Mouse (Mus musculus) regulatory T cell (primary cell): ENCODE results near the gene Phlpp2.

Experiments used
- in situ Hi-C: fragments of 300-600 bp; cut with MboI, MseI; formaldehyde crosslinking; loops from one replicate; pipeline ENCODE4 v1.15.1; 2025; ENCODE audit warnings: high pct_unique_total_duplicates

Phlpp2 gene

DNA sequence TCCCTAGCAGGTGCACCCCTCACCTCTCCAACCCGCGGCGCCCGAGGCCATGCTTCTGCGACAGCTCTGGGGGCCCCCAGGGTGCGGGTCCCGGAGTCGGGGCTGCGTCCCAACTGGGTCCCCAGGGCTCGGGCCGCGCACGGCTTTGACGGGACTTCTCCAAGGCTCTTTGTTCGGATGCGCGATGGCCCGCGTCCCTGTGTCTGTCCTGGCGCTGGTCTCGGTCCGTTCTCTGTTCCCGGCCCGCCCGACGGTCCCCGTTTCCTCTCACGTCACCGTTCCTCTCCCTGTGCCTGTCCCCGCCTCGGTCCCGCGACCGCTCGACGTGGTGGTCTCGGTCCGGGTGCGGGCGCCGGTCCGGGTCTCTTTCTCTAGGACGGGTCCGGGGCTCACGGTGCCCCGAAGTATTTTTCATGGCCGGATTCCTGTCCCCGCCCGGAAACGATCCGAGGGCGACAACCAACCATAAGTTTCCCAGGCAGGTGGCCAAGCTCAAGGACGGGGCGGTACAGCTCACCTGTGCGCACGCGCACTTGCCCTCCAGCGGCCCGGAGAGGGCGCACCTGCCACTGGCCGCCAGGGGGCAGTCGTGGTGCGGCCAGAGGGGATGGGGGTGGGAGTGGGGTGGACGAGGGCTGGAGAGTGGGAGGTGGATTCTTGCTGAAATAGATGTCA is 93.5 kb downstream of the Phlpp2 start, which contains the start of gene Marveld3:
Marveld3 (minus strand) TSS at position 511 of the 675 bp plus-strand sequence.
- in situ Hi-C loops = loop anchor here (10.0 kb wide), 1 partner anchor 113 kb away; the partner anchor contains the start of gene Zfp612

DNA sequence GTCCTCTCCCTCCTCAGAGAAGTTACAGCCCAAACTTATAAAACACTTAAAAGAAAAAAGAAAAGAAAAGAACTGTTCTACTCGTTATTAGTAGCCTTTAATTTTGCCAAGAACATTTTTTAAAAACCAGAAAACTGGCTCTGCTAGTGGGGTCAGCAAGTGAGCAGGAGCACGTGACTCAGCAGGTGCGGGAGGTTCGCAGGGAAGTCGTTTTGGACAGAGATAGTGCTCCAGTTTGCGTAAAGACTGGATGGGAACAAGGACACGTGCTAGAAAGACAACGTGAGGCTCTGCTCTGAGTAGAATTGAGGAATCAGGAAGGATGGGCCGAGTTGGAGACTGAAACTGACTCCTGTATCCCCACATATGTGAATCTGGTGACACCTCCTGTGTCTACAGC is 94.6 kb downstream of the Phlpp2 start:
- in situ Hi-C loops = loop anchor here (10.0 kb wide), 1 partner anchor 112 kb away; the partner anchor contains the start of gene Zfp612

DNA sequence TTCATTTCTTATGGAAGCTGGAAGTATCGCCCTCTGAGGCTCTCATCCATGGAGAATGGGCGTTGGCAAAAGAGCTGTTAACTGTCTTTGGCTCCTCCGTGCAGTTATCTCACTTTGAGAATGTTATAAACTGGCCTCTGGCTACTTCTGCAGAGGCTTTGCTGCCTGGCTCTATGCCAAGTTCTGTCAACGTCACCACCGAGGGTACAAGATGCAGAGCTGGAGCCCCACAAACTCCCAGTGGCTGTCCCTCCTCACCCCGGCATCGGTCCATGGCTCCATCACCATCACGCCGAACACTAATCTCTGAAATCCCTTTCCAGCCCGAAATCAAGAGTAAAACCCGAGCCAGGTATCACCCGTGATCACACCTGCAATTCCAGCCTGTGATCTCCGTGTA is 95.1 kb downstream of the Phlpp2 start:
- in situ Hi-C loops = loop anchor here (10.0 kb wide), 1 partner anchor 111 kb away; the partner anchor contains the start of gene Zfp612

DNA sequence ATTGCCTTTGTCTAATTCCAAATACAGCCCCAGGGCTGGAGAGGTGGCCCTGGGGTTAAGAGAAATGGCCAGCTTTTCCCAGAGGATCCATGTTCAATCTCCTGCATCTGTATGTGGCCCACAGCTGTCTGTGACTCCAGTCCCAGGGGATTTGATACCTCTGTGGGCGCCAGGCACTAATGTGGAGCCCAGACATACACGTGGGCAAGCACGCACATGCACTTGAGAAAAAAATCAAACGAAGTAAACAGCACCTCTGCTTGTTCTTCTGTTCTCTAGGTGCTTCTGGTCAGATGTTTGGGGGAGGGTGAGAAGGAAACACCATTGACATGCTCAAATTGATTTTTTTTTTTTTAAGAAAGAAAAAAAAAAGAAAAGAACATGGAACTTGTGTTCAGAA is 95.8 kb downstream of the Phlpp2 start:
- in situ Hi-C loops = loop anchor here (10.0 kb wide), 1 partner anchor 111 kb away; the partner anchor contains the start of gene Zfp612

DNA sequence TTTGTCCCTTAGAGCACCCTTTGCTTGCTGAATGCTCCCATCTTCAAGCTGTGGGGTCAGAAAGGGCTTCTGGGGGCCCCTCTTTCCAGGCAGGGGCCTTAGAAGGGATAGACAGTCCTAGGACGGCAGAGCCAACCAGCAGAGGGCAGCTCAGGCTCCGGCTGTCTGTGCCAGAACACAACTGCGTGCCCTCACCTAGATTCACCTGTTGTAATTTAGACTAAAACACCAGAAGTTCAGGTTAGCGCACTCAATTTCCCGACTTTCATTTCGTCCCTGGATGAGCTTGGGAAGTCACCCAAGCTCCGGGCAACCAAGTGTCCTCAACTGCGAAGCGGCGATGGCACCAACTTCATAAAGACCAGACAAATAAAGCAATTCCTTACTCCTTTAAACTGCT is 100.5 kb downstream of the Phlpp2 start:
- in situ Hi-C loops = loop anchor here (10.0 kb wide), 1 partner anchor 106 kb away; the partner anchor contains the start of gene Zfp612

DNA sequence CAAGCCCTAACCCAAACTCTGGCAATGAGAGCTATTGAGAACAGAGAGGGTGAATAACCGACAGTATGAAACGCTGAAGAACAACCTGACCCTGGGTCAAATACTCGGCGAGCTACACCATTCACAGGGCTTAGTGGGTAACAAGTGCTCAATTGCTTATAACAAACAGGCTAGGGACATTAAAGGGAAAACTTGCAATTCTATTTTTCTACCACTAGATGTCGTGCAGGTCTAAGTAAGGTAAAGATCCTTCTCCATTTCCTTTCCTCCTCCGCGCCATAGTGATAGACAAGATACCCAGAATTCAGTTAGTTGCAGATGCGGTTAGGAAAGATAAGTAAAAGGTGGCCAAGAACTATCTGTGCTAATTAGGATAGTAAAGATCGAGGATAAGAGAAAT is 102.0 kb downstream of the Phlpp2 start:
- in situ Hi-C loops = no loop called here

DNA sequence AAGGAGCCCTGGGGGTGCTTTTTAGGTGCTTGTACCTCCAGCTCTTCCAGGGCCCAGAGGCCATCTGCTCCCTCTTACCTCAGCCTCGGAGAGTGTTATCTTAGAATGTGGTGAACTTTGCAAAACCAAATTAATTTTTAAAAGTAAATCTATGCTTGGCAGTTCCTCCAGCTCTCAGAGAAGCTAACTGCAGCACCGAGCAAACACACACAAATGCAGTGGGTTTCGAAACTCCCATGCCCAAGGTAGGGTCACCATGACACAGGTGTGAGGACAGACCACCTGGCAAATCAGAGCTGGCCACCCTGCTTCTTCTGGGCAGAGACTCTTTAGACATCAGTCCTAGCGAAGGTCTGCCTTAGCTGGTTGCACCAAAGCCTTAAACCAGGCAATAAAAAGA is 104.6 kb downstream of the Phlpp2 start:
- in situ Hi-C loops = no loop called here

DNA sequence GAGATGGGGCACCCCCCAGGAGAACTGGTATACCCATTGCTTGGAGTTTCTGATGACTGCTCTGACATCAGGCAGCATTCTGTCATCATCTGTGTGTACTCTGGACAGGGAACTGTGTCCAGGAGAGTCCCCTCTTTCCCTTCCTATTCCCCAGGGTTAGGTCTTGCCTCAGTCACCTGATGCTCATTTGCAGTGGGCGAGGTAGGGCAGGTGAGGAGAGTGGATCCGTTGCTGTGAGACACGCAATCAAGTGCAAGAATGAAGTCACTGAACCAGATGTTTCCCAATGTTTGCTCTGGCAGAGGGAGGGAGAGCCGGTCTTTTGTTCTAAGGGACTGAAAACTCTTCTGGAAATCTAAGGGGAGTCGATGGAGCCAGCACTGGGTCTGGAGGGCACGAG is 111.0 kb downstream of the Phlpp2 start:
- in situ Hi-C loops = no loop called here

DNA sequence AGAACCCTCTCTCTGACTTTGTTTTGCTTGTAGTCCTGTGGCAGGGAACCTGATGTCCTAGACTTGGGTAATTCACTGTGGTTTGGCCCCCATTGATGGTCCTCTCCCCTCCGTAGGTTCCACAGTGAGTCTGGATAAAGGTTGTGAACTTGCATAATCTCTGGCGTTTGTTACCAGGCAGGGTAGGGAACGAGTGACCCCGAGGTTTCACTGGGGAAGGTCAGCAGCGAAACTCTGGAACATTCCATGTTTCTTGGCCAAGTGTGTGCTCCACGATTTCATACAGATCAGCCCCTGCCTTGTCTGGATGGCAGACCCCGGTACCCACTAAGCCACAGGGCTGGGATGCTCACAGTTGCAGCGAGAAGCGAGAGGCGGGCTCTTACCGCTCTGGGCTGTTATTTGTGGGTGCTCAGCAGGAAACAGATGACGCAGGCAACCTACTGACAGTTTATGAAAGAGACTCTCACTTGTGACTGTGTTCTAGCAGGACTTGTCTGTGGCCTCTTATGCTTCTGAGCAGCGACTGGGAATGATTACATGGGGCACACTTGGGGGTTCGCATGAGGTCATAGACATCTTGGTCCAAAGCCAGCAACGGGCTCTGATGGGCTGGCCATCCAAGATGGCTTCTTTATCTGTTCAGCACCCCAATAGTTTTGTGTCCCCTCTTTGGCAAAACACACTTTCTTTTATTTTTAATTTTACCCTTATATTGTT is 114.2 kb downstream of the Phlpp2 start:
- in situ Hi-C loops = no loop called here

DNA sequence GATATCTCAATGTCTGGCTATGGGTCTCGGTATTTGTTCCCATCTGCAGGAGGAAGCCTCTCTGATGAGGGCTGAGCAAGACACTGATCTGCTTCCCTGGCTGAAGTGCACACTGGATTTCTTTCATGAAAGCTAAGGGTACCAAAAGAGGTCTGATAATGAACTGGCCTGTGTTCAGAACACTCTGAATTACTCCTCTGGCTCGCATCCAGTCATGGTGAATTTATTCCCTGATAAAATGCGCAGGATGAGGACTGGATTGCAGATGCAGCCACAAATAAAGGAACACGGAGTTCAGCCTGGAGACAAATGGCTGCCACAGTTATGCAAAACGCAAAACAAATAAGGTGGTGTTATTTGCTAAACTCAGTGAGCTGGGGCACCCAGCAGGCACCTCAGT is 115.6 kb downstream of the Phlpp2 start:
- in situ Hi-C loops = no loop called here

DNA sequence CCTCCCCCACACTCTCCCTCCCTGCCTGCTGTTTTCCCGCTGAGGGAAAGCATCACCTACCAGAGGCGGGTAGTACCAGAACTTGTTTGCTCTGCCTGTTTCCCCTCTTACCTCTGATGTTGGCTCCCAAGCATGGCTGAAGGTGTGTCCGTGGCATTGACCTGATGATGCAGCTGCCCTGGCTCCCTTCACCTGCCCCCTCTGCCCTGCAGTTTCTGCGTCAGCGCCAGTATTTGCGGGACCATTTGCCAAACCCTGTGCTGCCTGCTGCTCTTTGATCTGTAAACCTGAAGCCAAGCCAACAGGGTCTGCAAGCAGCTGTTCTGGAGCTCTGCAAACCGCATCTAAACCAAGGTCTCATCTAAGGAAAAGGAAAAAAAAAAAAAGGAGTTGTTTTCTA is 118.0 kb downstream of the Phlpp2 start:
- in situ Hi-C loops = no loop called here

DNA sequence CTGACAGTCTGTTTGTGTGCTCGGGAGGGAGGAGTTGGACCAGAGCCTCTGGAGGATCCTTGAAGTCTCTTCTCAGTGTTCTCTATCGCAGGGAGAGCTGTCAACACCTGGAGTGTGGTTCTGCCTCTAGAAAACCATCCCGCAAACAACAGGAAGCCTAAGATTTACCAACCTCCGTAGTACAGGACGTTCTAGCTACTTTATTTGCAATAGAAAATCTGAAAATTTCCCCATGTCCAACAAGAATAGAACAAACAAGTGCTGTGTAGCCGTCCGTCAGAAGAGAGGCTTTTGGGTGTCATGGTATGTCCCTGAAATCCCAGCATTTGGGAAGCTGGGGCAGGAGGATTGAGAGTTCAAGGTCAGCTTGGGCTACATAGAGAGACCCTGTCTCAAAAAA is 119.4 kb downstream of the Phlpp2 start:
- in situ Hi-C loops = no loop called here

DNA sequence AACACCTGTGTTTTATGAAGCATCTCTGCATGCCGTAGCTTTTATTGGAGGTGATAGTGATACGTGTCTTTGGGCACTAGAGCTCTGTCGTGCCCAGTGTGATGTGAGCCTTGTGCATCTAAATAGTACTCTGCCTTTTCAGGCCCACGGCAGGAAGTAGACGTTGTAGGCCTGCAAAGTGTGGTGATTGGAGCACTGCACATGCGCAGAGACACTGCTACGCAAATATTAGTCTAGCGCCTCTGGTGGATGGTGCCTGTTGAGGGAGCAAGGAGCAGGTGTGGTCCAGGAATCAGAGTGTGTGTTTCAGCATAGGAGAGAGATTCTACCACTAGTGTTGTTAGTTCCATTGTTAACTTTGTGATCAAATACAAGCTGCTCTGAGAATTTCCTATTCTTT is 120.8 kb downstream of the Phlpp2 start:
- in situ Hi-C loops = no loop called here

DNA sequence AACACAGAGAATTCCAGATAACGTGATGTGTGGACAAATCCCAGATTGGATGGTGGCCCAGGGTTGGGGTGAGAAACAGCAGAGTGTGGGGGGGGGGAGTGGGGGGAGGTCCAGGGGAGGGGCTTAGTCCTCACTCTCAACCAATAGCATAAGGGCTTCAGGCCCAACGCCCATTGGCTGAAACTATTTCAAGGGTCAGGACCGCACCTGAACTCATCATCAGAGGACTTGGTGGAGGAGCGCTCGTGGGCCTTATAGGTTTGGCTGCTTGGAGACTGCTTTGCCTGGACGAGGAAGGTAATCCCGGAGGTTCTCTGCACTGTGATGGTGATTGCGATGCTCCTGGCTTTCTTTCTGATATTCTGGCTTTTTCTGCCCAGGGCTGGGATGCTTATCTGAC is 121.9 kb downstream of the Phlpp2 start, which contains the start of gene Tat:
Tat (plus strand) TSS at position 214 of the 400 bp plus-strand sequence.
- in situ Hi-C loops = no loop called here

DNA sequence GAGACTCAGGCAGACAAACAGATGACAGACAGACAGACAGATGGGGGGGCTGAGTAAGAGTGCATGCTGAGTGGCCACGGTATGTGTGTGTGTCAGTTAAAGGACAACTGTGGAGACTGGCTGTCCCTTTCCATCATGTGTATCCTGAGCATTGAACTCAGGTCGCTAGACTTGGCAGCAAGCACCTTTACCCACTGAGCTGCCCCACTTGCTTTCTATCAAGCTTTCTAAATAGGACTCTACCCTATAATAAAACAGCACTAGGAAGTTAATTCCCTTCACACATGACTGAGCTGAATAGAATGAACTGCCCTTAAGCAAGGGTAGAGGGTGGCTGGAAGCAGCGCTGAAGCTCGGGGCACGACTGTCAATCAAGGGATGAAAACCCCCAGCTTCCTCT is 123.8 kb downstream of the Phlpp2 start:
- in situ Hi-C loops = no loop called here

DNA sequence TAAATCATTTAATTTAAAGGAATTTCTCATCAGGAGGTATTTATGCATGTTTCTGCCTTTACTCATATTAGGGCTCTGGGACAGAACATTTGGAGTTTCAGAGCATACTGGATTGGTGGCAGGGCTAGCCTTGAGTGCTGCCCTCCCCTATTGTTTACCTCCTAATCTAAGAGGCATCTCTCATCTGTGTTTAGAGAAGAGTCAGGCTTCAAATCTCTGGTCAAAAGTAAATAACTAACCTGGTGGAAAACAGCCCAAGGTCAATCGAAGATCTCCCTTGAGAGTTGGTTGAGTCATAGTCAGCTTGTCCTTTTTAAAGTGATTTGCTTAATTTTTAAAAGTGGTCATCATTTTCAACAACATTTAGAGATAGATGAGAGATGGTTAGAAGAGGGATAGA is 124.6 kb downstream of the Phlpp2 start:
- in situ Hi-C loops = no loop called here
